Mouse (Mus musculus): ENCODE measurements around the gene Gse1.

DNA sequence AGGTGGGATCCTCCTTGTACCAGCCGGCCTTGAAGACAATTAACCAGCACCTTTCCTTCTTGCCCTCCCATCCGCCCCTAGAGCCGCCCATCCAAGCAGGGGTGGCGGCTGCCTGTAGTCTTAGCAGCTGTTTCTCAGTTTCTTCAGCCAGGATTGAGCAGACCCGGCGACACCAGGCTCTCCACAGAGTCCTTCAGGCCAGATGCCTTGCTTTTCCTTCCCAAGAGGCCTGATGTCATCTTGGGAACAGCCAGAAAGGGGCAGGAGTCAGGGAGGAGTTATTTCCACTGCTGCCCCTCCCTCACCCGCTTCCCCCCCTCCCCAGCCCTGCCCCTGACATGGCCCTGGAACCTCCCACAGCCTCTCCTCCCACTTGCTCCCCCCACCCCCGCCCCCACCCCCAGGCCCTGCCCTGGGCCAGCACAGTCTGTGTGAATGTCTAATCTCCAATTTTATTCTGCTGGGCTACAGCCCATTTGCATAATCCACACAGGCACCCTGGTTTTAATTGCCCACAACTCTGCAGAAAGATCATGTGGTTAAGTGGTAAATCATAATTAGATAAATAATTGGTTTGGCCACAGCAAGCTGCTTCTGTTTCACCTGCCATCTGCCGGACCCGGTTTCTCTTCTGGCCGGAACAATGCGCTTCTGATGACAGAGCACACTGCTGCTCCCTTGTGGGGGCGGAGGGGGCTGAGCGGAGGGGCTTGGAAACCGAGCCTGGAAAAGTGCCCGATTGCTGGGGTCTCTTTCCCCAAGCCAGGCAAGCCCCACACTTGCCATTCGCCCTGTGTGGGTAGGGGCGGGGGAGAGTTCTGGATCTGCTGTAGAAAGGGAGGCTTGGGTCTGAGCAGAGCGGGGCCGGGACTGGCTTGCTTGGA lies 292.7 kb downstream of the Gse1 start:
- TF ChIP-seq CTCF (conservative IDR thresholded peaks at IDR 0.05; ENCODE audit: low read length) (no peak), POU5F1 (IDR thresholded peaks at IDR 0.05; ENCODE audit: borderline replicate concordance, low read length) (no peak), NANOG (IDR thresholded peaks at IDR 0.05; ENCODE audit: borderline replicate concordance, low read length) (no peak)

All from E14TG2a.4 (cell line).